Mouse (Mus musculus) inflammation-experienced regulatory T-cells, adult 6 months (primary cell): ENCODE data around the gene Vill. TPM values are rescaled to one million over a fixed set of nuclear protein-coding genes. Genes with fewer than 3 reads are reported as not detected.

Experiments used
- ATAC-seq: one replicate; pipeline ENCODE4 v1.8.0; 2017
- polyA plus RNA-seq, 3 experiments: library from polyadenylated mRNA; unstranded; fragments of 100-300 nt; shearing (Covaris generic); gene quantifications; one replicate each; pipeline ENCODE4 v1.2.1; 2017

The Vill gene
- polyA plus RNA-seq, 3 experiments from 2014 or later, result 17.6 to 20.9 (median 17.8) TPM

DNA sequence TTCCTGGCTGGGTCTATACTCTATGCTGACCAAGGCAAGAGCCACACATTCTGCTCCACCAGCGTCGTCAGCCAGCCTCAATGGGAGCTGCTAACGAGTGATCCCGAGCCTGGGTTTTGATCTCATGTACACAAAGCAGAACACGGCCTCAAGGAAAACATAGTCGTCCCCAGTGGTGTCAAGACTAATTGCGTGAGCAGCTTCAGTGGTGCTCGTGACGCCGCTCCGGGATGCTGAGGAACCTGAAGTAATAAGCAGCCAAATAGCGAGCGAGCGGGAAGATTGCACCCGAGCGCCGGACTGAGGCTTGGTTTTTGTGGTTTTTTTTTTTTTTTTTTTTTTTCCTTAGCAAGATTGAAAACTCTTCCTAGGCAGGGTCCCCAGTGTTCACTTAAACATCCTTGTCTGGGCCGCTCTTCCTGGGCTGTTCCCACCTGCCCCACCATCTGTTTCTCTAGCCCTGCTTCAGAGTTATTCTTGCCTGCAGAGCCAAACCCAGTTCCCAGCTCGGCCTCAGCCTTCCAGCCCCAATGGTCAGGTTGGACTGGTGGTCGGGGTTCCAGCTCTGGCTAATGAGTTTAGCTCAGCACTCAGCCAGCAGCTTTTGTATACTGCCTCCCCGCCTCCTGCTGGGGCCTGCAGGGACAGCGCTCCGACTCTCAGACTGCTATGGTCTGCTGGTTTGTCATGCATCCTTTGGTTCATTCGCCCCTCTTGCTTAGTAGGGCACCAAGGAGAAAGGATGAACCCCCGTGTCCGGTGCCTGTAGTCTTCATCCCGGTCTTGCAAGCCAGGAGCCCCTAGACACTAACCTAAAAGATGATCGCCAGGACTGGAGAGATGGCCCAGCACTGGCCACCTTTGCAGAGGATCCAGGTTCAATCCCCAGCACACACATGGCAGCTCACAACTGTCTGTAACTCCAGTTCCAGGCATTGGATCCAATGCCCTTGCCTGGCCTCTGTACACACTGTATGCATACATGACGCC, 17.6 kb upstream of the Vill start:
- ATAC-seq, result no peak

DNA sequence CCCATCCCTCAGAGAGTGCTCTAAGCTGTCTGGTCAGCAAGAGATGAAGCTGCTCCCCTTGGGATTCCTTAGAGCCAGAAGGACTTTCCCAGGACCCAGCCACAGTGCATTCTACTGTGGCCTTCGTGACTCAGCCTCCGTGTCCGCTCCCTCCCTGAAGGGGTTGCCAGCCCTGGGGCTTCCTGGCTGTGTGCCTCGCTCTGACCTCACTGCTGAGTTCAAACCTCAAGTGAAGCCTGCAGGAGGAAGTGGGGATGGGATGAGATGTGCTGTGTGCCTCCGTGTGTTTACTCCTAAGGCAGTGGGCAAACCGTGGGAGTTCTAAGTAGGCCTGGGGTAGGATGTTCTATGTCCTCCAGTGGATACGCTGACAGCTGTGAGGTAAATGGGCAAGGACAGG, 16.7 kb upstream of the Vill start:
- ATAC-seq, result no peak

DNA sequence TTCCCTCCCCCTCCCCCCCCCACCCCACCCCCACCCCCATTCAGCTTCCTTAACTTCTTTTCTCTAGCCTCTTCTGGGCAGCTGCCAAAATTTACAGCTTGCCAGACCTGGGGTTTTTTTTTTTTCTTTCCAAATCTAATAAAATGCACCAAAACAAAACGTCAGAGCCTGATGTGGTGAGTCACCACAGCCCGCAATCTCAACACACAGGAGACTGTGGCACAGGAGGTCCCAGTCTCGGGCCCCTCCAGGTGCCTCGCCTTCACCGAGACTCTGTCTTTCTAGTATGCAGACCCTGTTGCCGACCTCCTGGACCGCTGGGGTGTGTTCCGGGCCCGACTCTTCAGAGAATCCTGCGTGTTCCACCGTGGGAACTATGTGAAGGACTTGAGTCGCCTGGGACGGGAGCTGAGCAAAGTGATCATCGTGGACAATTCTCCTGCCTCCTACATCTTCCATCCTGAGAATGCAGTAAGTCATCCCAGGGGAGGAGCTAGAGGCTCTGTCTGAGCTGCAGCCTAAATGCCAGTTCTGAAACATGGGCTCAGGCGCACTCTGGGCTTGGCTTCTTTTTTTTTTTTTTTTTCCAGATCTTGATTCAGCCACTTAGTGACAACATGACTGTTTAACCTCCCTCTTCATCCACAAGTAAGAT, 15.4 kb upstream of the Vill start:
- no peak for ATAC-seq

DNA sequence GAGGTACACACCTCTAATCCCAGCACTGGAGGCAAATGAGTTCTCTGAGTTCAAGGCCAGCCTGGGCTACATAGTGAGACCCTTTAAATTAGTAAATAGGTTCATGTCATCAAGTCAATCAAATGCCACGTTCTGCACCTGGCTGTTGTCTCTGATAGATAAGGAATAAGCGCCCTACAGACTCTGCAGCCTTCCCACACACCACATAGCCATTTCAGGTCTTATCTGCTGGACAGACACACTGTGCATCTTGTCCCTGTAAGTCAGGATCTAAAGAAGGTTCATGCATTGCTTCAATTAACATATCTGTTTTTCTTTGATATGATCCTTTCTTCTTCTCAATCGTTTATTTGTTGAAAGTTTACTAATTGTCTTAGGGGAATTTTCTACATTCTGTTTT, 14.0 kb upstream of the Vill start:
- ATAC-seq, result no peak

DNA sequence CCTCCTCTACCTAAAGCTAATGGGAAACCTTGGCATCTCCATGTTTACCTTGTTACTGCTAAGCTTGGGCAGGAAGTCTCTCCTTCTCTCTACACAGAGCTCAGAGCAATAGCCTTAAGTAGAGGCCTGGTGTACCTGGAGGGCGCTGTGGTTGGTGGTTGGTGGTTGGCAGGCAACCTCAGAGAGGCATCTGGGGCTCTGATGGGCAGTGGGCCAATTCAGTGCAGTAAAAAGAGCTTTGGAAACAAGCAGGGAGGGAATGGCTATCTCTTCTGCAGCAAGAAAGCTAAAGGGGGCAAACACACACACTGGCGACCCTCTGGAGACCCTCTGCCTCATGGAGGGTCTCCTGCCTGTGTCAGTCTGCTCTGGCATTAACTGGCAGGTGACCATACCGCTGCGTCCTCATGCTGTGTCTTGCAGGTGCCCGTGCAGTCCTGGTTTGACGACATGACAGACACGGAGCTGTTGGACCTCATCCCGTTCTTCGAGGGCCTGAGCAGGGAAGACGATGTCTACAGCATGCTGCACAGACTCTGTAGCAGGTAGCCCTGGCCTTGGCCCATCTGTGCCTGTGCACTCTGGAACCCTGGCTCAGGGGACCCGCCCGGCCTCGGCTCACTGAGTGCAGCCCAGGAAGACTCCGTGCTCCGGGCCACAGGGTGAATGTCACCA, 12.3 kb upstream of the Vill start:
- ATAC-seq, result no peak

DNA sequence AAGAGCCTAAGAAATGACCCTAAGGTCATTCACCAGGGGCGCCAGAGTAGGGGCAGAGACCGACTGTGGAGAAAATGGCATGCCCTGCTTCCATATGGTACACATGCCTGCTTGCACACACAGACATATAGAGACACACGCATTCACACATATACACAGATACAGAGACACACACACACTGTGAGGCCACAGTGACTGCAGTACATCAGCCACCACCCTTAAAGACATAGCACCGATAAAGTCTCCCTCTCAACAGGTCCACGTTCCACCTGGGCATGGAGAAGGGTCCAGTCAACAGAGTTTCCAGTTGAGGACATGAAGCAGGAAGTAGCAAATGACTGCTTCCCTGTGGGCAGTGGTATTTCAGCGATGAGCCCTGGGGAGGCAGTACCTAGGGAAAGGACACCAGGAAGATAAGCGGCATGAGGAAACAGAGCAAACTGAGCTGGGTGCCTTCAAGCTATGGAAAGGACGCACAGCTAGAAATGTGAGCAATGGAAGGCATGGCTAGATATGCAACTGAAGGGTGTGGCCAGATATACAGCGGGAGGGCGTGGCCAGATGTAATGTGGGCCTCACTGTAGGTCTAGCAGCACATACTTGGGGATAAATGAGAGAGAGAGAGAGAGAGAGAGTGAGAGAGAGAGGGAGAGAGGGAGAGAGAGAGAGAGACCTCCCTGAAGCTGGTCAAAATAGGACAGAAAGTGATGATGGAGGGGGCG, 4.2 kb upstream of the Vill start:
- ATAC-seq, result no peak

DNA sequence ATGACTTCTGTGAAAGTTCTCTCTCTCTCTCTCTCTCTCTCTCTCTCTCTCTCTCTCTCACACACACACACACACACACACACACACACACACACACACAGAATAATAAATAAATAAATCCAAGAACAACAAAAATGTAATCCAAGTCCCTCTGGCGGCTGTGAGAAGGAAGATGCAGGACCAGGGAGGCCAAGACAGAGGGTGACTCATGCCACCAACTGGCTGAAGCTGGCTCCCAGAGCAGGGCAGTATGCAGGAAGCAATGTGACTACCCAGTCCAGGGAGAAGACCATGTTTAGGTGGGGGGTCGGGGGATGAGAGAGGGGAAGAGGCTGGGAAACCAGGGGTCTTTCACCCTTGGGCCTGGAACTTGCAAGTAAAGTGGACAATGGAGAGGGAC, 1.4 kb upstream of the Vill start:
- no peak for ATAC-seq

DNA sequence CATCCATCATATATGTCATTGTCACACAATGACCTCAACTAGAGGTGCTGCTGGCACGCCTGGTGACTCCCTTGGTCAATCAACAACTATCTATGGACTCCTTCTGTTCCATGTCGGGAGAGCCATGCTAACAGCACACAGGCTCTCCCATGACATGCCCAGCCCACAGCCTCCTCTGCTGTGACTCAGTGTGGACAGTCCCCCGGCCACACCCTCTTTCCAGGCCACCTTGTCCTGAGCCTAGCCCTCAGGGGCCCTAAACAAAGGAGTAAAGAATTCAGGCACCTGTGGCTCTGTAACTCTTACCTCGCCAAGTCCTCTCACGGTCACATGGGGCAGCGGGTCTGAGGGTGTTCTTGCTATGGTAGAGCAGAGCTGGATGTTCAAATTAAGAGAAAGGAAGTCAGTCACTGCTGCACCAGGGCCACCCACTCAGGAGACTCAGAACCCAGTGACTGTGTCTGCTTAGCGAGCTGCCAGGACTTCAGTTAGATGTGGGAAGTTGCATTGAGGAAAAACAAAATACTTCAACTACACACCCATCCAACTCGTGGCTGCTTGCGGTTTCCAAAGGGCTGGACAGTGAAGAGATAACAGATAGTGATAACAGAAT, 1.5 kb downstream of the Vill start:
- ATAC-seq, result no peak

DNA sequence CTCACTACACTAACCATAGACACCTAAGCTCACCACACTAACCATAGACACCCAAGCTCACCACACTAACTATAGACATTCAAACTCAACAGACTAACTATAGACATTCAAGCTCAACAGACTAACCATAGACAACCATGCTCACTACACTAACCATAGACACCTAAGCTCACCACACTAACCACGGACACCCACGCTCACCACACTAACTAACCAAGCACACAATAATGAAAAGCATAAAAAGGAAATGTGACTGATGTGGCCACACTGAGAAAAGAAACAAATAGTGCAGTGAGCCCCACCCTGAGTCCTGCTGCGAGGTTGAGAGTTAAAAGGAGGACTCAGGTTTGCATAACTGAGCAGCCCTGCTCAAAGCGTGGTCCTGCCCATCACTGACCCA, 2.8 kb downstream of the Vill start:
- ATAC-seq, result no peak

DNA sequence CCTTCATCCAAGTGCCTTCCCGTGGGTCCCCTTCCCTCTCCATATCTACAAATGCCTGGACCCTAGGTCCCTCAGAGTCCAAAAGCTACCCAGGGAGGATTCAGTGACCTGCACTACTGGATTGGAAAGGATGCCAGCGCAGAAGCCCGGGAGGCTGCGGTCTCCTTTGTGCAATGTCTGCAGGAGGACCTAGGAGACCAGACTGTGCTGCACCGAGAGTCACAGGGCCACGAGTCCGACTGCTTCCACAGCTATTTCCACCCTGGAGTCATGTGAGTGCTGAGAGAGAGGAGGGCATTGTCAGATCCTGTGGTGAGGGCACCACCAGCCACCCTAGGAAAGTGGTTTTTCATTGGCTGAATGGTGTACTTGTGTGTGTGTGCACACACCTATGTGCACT, 5.7 kb downstream of the Vill start:
- ATAC-seq, result no peak

DNA sequence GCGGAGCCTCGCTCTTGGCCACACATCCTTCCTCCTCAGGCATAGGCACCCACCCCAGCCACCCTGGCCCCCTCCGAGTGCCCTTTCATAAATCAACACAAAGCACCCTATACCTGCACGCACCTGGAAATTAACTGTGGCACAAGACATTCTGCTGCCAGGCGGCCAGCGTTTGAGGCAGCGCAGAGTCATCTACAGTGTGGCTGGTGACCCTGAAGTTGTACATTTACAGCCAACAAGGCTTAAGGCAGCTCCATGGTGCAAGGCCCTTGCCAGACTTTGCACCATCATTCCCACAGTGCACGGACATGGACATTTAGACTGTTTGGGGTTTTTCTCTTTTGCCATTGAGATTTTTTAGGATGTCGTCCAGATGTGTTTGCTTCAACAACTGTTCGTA, 8.1 kb downstream of the Vill start:
- ATAC-seq, result no peak

DNA sequence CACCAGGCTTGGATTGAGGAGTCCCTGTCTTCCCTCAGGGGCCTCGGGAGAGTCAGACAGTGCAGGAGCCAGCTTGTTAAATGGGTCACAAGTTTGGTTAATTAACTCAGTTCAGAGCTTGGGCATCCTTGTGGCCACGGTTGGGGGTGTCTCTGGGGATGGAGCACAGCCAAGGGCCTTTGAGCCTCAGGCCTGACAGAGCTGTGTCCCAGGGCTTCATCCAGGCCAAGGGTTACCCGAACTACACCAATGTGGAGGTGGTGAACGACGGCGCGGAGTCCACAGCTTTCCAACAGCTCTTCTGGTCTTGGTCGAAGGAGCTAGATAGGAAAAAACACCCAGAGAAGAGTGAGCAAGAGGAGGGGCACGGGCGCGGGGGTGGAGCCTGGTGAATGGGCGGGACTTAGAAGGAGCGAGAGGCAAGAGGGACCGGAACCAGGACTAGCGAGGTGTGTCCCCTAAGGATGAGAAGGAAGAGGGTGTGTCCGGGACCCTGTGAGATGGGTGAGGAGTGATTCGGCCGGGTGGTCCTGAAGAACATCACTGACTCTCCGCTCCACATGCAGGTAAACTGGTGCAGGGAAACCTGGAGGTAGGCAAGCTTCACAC, 10.6 kb downstream of the Vill start:
- ATAC-seq, result no peak

DNA sequence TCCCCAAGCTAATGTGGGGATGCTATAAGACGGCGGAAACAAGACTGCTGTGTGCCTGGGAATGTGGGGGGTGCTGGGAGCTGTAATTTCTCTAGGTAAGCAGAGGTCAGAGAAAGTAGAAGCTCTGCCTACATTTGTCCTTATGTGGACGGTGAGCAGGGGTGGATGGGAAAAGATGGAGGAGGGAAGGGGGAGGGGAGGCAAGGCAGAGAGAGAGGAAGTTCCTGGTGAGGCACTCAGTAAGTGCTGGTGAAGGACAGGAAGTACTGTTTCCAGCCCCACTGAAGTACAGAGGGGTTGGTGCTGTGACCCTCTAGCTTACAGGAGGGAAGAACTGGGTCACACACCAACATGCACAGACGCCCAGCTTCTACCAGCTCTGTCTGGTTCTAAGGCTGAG, 11.7 kb downstream of the Vill start:
- no peak for ATAC-seq

DNA sequence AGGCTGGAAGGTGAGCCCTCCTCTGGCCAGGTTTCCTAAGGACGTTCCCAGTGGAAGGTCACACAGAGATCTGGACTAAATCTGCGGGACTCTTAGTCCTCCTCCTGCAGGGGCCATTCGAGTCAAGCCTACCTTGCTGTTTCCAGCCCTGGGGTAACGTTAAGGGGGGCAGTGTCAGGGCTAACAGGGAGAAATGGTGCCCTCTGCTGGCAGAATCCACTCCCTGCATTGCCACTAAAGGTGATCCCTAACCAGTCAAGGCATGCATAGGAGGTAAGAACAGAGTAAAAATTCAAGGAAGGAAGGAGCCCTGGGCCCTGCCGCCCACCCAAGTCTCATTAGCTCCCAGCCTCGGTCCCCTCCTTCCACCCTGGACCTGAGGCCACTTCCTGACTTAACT, 15.0 kb downstream of the Vill start:
- ATAC-seq, result no peak

DNA sequence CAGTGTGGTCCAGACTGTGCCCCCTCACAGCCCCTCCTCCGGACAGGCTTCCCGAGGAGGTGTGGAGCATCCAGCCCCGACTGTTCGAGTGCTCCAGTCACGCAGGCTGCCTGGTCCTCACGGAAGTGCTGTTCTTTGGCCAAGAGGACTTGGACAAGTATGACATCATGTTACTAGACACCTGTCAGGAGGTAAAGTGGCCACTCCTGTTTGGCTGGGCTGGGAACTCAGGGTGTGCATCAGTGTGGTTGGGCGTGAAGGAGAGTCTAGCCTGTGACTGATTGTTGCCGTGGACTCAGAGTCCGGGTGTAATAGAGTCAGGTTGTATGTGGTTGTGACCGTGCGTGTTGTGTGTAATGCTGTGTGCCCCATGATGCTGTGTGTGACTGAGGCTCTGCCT, 15.7 kb downstream of the Vill start:
- no peak for ATAC-seq

DNA sequence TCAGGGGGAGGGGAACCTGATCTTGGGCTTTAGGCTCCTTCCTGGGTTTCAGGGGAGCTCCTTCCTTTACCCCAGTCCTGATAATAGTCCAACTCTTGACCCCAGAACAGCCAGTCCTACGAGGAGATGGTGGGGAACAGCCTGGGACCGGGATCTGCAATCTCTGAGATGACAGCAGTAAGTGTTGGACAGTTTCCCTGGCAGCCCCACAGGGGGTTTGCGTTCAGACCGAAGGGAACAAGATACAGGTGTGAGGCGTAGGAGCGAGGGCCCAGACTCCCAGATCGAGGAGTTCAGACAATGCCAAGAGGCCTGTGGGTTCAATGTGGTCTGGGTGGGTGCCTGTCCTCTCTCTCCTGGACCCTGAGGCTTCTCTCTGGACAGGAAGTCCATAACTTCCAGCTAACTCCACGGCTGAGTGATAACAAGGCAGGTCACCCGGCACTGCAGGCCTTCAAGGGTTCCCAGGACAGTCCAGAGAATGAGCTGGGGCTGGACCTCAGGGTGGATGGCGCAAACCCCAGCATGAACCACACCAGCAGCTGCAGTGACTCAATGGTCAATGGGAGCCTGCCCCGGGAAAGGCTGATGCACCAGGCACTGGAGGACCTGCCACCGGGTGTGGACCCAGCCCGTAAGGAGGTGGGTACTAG, 17.7 kb downstream of the Vill start:
- ATAC-seq, result no peak

DNA sequence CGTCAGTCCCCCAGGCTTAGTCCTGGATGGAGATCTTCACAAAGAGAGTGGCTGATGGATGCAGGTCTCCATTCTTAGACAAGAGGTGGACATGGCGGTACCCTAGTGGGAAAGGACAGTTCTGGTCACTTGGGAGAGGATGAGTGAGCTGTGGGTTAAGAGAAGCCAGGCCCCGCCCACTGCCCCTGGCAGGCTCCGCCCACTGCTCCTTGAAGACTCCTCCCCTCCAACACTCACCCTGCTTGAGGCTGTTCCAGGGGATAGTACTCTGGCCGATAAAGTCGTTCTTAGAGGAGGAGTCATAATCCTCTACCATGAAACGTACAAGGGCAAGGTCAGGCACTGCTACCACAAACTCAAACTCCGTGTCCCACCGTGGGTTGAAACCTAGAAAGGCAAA, 19.2 kb downstream of the Vill start:
- no peak for ATAC-seq

DNA sequence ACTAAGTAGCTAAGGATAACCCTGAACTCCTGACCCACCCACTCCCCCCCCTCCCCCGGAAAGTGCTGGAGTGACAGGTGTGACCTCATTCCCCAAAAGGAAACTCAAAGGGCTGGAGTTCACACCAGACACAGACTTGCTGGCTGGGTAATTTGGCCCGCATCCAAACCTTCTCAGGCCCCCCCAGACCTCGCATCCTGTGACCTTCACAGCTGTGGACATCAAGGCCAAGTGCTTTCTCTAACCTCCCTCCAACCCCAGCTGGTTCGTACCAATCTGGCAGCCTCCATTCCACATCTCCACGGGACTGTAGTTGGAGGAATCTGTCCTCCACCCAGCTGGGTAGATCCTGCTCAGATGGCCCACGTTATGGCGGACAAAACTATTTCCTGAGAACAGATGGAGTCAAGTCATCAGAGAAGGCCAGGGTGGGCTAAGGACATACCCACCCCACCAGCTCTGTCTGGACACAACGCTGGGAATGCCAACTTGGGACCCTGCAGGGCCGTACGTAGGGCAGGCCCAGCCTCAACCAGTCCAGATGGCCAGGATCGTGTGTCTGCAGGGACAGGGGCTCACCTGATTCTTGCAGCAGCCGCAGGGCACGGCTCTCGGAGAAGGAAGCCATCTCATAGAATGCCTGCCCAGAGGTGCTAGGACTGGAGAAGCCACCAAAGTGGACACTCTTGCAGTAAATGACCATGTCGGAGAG, 20.8 kb downstream of the Vill start:
- no peak for ATAC-seq

DNA sequence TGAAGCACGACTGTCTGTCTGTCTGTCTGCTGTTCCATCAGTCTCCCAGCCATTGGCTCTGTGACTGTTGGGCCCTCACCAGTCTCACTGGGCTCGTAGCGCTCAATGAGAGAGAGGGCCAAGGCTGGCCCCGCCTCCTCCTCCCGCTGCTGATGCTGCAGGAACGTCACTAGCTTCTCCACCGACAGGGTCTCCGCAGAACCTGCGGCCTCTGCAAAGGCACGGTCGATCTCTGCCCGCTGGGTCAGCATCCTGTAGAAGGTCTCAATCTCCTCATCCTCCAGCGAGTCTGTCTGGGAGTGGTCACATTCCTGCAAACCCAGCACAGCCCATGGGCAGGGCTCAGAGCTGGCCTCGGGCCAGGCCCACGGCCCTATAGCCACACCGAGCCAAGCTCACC, 23.1 kb downstream of the Vill start:
- ATAC-seq, result no peak

DNA sequence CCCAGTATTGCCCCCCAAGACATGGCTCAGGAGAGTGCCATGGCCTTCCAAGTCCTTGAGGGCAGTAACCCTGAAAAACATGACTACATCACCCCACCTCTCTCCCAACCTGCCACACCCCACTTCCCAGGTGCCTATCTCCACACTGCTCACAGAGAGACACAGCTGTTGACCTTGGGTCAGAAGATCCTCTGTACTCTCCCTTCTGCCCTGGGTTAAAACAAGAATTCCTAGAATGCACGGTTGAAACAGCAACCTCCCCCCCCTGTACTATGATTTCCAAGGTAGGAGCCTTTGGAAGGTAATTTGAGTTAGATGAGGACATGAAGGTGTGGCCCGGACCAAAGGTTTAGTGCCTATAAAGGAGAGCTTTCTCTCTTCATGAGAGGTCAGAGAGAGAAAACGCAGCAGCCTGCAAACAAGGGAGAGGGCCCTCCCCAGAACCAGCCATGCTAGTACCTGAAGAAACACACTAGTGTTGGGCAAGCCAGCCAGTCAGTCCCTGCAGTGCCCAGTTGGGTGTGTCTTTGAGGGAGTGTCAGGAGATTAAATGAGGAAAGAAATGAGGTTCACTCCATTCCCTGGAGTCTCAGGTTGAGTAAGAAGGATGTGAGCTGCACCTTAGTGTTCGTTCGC, 27.6 kb downstream of the Vill start:
- no peak for ATAC-seq
